Mouse (Mus musculus) cerebellum, postnatal 10 days (tissue): ENCODE data around the gene Pex14.

Experiments
- DNase-seq, 2 experiments: peaks; one replicate each; pipeline ENCODE4 v3.0.0; 2021; ENCODE audit warnings: mixed read lengths in 2 of 2

Pex14 gene

GRCm38 (mm10) chr4:149049351-149050159, 50.1 kb downstream of the Pex14 start:
- DNase-seq: peak; percentile 52 to 62

- DNase-seq: peak in 1 of 2 experiments; percentile 36
Observed at GRCm38 (mm10) chr4:149048625-149049228, 50.9 kb downstream of the Pex14 start.

GRCm38 (mm10) chr4:149047360-149047759, 52.3 kb downstream of the Pex14 start:
- peak in 1 of 2 experiments; percentile 62 for DNase-seq

- DNase-seq: no peak
Observed at GRCm38 (mm10) chr4:149045885-149046284, 53.8 kb downstream of the Pex14 start.

DNA sequence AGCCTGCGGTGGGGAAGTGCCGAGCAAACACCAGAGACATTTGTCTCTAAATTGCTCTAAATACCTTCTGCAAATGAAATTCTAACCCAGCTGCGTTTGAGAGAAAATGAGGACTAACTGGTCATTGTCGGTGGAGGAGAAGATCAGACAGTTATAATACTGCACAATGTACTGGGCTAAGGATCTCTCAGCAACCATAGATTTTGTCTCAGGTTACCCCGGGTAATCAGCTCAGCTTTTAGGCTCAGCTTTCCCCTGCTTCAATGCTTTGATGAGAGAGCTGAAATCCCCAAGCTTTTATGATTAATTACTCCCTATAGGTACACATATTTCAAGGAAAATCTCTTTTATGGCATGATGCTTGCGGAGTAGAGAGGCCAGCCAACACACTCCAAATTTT, 59.4 kb downstream of the Pex14 start:
- DNase-seq: no peak

- DNase-seq: no peak
Observed at GRCm38 (mm10) chr4:149037706-149038105, 62.0 kb downstream of the Pex14 start.

GRCm38 (mm10) chr4:149036592-149036991, 63.1 kb downstream of the Pex14 start:
- DNase-seq: peak in 1 of 2 experiments; percentile 41

DNA sequence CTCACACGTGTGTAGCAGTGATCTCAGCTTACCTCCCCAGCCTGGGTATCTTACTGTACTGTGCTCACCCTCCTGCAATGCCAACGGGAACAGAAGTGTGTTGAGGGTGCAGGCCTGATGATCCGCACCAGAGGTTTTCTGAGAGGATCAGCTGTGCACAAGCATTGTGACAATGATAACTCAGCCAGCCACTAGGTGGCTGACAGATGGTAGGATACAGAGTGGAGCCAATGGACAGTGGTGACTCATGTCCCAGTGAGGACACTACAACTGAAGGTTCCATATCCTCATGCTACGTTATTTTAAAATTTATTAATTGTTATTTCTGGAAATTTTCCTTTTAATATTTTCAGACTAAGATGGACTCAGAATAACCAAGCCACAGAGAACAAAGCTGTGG, 68.2 kb downstream of the Pex14 start:
- DNase-seq: peak; percentile 30 to 42

DNA sequence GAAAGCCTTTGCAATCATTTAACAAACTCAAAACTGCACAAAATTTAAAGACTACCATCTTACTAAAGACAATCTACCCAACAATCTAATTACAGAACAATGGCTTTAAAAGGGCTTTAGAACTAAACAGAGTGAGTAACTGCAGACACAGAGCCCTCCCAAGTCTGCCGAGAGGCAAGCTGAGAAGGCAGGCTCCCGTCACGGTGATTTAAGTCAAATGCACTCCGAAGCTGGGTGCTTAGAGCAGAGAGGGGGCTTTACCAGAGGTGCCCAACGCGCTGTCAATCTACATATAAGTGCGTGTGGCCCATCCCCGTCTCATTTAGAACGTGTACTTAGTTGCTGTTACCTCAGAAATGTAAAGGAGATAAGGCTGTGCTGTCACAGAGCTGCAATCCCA, 72.1 kb downstream of the Pex14 start:
- no peak for DNase-seq

DNA sequence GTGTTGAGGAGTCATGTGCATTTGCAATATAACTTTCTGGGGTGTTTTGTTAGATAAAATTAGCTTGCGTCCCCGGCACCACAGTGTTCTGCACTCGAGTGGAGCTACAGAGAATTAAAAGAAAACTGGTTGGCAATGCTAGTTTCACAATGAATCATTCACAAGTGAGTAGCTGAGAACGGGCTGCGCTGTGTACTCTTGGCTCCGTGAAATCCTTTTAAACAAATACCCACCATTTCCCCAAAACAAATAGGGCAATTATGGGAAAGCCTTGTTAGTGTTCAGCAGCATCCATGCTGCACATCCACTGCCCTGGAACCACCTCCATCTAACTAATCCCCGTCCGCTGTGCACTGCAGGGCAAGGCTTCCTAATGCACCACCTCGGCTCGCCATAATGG, 74.4 kb downstream of the Pex14 start:
- no peak for DNase-seq

DNA sequence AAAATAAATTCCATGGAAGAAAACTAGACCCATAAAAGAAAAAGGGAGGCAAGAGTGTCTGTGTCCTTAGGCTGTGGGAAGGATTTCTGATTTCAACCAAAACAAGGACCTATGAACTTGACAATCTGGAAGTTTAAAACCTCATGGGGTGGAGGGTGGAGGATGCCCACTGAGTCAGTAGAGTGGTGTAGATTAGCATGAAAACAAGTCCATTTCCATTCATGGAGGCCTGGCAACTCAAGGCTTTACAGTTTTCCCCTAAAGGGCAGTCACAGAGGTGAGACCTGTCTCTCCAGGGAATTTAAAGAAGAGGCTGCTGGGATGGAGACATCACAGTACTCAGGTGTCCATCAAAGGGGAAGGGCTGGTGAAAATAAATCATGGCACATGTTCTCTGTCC, 78.7 kb downstream of the Pex14 start:
- DNase-seq: no peak

DNA sequence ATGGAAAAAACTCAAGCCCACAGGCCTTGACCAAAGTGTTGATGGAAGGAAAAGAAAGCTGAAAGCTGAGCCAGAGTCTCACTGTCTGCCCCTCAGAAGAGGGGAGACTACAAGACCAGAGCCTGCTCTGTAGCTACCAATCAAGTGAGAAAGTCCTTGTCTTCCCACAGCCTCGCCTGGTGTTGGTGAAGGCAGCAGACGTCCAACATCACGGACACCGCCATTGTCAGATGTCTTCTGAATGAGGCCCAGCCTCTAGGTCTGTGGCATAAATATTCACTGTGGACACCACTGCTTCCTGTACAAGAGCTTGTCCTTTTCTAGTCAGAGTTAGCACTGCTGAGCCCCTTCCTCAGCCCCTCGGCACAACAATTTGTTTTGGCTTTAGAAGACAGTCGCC, 80.2 kb downstream of the Pex14 start:
- DNase-seq: no peak

DNA sequence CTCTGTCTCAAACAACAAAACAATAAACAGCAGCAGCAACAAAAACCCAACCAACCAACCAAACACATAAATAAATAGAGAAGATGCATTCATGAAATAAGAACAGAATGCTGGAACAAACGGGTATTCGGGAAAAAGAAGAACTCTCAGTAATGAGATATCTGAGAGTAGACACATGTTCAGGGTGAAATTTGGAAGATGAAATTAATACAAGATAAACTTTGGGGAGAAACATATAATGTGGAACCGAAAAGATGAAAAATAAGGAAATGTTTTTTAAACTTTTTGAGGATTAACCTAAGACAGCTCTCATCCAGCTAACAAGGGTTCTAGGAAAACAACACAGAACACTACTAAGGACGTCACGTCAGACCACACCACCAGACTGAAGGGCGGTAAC, 92.9 kb downstream of the Pex14 start:
- no peak for DNase-seq

DNA sequence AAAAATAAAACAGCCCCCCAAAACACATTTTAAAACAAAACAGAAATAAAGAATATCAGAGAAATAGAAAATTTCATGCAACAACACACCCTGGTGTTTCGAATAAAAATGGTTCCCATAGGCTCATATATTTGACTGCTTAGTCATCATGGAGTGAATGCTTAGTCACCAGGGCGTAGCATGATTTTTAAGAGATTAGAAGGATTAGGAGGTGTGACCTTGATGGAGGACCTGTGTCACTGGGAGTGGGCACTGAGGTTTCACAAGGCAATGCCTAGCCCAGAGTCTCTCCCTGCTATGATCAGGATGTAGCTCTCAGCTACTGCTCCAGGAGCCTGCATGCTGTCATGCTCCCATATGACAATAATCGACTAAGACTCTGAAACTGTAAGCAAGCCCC, 93.6 kb downstream of the Pex14 start:
- no peak for DNase-seq

- DNase-seq: no peak
Observed at GRCm38 (mm10) chr4:149002441-149003093, 97.1 kb downstream of the Pex14 start.

DNA sequence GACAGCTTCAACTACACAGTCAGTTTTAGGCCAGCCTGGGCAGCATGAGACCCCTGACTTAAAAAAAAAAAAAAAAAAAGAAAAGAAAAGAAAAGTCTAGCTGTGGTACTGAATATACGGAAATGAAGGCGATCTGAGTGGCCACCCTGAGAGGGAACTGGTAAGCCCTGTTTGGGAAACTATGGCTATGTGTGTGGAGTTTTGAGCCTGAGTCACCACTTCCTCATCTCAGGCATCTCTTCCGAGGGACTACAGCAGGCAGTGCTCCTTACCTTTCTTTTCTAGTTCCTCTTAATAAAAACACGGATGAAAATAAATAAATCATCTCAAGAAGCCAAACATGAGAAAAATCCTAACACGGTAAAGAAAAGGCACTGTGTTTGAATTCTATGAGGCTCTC, 98.2 kb downstream of the Pex14 start:
- DNase-seq: no peak

GRCm38 (mm10) chr4:149000746-149001145, 98.9 kb downstream of the Pex14 start:
- no peak for DNase-seq

- no peak for DNase-seq
Observed at GRCm38 (mm10) chr4:148993948-148994347, 105.7 kb downstream of the Pex14 start.

GRCm38 (mm10) chr4:148990038-148990437, 109.6 kb downstream of the Pex14 start:
- DNase-seq: no peak

DNA sequence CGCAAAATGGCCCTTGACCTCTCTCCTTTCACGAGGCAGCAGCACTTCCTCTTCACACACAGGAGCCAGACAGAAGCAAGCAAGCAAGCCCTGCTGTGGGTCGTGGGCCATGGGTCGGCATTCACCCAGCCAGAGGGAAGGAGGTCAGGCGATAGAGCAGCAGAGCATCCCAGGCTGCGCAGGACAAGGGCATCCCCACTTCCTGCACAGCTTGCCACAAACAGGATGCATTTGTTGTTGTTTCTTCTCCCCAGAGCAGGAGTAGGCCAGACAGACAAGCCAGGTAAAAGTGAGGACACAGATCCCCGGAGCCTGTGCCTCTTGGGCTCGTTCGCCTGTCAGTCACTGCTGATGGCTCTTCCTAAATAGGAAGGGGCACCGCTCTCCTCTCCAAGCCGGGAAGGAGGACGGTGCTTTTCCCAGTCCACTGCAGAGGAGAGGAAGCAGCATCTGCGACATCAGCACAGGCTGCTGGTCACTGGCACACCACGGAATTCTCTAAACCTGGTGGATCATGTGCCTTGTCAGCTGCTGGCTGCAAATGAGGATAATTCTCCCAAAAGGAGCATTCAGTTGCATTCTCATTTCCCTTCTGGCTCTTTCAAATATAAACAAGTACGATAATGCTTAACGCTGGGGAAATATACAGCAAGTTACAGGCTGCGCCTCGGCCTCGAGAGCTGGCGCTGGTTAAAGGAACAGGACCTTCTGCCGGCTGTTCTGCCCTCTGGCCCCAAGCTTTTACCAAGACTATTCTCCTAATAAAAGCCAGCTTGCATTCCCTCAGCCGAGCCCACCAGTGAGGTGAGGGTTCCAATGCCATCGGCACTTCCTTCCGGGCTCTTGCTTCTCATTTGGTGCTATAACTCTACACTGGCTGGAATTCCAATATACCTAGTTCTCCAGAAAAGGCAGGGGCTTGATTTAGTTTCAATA, 113.9 kb downstream of the Pex14 start:
- DNase-seq: no peak

DNA sequence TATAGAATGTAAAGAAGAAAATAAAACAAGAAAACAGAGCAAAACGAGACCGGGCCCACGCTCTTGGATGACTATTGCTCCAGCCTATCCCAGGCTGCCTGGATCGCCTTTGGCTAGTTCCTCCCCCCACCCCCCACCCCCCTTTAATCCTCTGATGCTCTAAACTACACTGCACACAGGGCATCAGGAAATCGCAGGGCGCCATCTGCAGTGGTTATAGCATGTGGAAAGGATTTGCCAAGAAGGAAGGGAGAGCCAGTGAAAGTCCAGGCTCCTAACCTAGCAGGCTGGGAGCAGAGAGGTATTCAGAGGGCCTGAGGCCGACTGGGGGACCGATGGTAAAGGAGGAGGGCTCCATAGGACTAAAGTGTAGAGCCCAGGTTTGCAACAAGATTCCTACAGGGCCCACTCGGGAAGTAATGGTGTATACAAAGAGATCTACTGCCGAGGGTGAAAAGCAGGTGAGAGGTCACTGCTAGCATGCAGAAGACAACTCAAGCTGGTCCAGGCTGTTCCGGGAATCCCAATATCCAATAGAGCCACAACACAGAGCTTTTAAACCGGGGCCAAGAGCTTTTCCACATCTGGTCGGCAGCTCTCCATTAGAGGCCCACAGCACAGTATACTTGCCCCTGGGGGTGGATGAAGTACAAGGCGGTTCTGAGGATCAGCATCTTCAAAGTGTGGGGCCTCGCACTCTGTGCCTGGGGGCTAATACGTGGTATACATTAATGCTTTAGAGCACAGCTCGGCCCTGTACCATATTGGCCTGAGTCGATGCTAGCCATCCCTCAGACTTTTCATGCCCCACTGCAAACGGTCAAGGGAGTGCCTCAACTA, 114.8 kb downstream of the Pex14 start:
- DNase-seq: no peak

- peak in 1 of 2 experiments; percentile 45 for DNase-seq
Observed at GRCm38 (mm10) chr4:148982274-148982673, 117.4 kb downstream of the Pex14 start.
